Mouse (Mus musculus) kidney, postnatal 10 days (tissue): ENCODE measurements at regions not wholly inside any gene's neighbourhood (a gene's known extent, or its start where the extent isn't known, plus 50 kb on each side); places are given as distances from the start of the nearest gene placed in this dataset.

Experiments
- DNase-seq: peaks from one replicate; pipeline ENCODE4 v3.0.0; 2021; ENCODE audit warnings: mixed read lengths

DNA sequence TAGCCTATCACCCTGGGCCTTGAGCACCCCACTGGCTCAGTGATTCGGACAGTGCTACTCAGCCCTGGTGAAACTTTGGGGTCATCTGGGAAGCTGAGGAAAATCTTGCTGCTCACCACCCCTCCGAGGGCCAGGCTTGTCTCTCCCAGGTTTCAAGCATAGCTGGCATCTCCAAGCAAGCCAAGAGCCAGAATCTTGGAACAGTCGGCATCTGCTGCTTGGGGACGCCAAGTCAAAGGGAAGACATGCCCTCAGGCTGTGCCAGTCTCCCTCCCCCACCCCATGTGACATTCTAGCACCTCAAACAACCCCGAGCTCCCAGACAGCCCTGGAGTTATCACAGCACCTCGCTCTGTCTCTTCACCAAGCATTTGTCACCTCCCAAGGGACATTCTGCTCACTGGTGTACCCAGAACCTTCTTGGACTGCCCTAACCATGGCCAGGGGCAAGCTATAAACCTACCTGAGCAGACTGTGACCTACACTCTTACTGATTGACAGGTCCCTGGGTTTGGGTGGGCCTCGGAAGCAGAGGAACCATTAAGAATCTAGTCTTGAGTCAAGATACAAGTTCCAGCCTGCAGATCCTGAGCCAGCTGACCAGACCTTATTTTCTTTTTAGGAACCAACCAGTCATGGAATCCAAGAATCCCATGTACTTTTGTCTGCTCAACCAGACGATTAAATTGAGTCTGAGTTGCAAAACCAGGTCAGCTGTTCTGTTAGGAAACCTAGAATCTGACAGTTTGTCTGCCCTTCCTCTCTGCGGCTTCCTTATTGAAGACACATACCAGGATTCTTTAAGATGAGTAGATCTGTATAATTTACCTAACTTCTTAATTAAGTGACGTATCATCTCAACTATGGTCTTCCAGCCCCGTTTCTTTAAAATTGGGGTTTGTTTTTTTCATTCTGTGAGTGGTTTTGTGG lies 83.0 kb upstream of the Otos start:
- no peak for DNase-seq

DNA sequence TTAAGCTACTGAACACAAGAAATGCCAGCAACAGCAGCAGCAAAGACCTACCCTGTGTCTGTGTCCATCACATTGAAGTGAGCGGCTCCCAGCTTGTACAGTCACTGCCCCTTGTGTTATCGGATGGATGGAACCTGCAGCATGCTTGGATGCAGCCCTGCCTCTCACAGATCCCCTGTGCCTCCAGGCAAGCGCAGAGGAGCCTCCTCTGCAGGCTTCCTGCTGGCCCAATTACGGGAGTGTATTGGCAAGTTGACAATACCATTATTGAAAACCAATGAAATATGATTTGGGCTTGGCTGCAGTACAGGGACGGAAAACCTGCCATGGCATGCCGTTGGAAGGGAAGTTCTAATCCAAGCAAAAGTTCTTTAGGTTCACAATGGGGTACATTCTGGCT lies 81.9 kb upstream of the Otos start:
- no peak for DNase-seq

DNA sequence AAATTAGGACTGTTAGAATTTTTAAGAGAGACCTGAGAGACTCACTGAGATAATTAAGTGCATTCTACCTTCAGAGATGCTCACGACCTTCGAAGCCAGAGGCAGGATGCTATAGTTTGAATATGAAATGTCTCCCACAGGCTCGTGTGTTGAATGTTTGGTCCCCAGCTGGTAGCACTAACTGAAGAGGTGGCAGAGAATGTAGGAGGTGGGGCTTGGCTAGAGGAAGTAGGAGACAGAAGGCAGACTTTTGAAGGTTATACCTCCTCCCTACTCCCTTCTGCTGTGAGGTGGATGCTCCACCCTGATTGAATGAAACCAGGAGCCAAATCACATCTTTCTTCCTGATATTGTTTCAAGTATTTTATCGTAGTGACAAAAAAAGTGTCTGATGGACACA lies 79.3 kb upstream of the Otos start:
- no peak for DNase-seq

DNA sequence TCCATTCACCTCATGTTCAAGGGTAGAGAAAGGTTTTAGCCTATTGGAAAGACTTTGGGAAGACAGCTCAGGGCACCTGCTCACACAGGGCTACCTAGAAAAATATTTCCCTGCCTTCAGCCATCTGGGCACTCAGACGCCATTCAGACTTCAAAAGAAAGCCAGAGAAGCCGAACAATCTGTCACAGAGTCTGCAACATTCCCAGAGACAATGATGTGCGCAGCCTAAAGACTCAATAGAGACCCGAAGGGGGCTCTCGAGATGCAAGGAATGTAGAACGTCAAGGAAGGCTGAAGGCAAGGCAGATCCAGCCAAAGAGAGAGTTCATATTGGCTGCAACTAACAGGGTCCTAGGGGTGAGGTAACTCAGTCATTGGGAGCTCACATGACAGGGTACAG lies 78.7 kb upstream of the Otos start:
- DNase-seq = no peak

DNA sequence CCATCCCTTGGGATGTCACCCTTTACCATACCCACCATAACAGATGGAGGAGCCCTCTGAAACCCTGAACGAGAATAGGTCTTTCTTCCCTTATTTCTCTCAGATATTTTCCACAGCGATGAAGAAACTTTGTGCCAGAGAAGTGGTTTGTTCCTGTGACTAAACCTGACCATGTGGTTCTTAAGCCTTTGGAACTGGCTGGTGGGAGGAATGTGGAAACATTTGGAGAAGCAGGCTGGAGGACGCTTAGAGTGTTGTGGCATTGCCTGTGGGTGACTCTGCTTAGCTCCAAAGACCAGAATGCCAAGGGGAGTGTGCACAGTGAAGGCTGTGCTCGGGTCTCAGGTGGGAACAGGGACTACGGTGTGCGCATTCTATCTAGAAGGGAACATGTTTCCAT lies 77.7 kb upstream of the Otos start:
- no peak for DNase-seq

DNA sequence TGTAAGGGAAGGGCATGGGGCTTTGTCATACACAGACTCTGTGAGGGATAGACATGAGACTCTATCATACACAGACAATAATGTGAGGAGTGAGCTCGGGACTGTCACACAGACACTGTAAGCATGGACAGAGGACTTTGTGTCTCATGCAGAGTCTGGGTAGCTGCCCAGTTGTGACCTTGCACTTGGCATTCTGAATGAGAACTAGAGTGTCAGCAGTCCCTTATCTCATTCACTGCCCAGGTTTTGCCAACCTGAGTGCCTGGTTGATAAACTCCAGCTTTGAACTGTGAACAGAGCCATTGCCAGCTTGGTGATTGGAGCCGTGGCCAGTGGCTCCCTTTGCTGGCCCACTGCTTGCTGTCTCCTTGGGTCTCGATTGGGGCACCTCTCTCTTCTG lies 75.5 kb upstream of the Otos start:
- no peak for DNase-seq

DNA sequence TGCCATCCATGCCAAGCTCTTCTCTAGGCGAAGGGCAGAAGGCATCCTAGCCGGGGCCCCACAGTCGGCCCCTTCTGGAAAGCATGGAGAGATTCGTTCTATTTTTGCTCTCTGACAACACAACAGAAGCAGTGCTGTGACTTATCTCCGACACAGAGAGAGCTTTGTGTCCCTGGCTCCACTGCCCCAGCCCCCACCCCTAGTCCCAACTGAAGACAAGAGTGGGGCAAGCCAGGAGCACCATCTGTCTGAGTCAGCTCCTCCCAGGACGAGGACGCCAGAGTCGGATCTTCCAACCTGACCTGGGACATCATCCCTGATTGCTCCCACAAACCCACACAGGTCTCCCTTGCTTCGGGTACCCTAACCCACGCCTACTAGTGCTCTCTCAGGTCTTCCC lies 71.9 kb upstream of the Otos start:
- no peak for DNase-seq

DNA sequence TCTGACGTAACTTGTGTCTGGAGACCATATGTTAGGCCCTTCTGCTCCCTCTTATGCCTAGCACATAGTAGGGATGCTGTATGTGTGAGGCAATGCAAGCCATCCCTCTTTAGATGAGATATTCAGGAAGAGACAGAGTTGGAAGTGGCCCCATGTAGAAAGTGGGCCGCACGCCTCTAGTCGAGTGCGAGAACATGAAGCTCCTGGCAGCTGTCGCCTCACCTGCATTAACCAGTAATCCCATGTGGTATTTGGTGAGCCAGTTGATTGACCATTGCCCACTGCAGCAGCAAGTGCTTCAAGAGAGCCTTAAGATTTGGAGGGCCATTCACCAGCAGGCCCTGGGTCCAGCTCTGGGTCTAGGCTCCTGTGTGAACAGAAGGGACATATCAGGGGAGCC lies 71.2 kb upstream of the Otos start:
- DNase-seq = no peak

DNA sequence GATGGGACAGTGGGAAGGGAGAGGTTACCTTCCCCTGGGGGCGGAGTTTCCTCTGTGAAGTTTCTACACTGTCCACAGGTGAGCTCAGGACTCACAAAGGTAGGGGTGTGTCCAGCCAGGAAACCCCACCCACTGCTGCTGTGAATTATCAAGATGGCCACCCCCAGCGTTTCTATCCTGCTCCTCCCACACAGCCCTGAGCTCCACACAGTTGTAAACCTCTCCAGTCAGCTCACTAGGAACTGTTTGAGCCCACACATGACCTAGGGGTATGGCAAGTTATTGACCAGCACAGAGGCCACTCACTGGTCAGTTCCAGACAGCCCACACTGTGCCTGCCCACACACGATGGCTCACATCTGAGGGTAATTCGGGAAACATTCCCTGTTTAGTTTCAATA lies 69.5 kb upstream of the Otos start:
- DNase-seq = no peak

DNA sequence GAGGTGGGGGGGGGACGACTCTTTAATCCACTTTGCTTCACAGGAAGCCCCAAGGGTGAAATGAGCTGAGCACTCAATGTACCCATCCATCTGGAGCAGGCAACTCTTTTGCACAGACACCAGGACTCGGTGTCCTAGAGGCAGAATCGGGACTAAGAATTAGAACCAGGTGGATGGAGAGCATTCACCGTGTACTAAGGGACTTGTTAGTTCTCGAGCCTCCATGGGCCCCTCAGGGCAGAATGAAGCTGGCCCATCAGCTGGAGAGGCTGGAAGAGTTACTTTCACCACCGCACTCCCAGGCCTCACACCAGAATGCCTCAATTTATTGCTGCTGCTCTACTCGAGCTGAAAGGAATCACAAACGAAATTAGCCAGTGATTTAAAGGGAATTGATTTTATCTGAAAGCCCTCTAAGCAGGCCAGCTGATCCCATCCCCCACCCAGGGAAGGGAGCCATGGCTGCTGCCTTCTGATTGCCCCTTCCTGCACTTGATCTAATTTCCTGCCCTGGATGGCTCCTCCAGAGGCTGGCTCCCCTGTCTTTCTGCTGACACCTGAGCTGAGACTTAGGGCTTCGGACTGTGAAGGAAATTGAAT lies 66.2 kb upstream of the Otos start:
- DNase-seq = no peak

DNA sequence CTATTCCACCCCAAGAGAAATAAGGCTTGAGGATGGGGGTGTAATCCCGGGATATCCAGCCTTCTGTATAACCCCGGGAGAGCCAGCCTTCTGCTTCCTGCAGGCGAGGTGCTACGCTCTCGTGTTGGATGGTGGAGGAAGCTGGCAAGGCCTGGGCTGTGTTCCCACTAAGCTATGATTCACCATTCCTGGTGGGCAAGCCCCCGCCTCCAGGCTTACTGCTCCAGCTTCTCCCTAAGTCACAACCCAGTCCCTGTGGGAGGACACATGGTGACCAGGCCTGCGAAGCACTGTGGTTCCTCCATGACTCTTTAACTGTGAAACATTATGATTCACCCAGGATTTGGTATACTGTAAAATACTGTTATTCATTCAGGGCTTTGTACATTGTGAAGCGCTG lies 63.7 kb upstream of the Otos start:
- DNase-seq = no peak

DNA sequence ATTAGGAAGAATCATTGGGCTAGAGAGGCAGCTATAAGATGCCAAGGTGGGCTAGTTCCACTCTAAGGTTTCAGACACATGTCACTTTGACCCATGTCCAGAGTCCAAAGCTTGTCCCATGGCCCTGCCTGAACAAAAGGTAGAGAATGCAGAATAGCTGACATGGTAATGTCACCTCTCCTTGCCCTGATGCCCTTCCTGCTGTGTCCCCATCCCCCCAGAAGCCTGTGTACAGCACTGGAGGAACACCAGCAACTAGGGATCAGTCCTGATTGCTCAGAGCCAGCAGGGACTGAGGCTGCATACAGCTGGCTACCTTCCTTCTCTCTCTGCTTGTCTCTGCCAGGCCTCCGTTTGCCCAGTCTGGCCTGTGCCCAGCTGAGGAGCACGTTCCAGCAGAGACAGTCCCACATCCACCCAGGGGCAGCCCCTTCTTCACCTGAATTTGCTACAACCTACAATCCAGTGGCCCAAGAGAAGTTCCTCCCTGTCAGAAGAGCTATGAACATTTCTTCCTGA lies 61.7 kb upstream of the Otos start:
- no peak for DNase-seq

DNA sequence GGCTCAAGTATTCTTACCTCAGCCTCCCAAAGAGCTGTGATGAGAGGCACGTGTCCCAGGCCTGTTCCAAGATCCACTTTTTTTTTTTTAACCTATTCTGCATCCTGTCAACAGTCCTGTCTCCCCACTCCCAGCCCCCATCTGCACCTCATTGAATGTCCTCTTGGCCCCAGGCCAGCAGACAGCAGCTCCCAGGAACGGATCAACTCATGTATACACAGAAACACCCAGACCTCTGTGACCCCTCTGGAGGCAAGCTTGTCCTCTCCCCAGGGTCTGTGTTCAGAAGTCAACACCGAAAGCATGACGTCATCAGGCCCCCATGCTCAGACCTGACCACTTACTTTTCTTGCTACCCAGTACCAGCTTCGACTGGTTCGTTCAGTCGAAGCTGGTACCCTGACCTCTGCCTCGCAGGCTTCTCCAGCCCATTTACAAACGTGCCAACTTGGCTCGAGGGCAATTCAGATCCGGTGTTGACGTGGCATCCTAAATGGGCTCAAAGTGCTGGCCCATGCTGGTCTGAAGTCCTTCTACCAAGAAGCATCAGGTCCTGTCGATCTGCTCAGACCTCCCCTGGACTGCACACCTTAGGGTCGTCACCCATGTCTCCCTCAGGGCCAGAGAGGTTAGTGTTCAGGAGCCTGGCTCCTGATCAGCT lies 60.7 kb upstream of the Otos start:
- no peak for DNase-seq

DNA sequence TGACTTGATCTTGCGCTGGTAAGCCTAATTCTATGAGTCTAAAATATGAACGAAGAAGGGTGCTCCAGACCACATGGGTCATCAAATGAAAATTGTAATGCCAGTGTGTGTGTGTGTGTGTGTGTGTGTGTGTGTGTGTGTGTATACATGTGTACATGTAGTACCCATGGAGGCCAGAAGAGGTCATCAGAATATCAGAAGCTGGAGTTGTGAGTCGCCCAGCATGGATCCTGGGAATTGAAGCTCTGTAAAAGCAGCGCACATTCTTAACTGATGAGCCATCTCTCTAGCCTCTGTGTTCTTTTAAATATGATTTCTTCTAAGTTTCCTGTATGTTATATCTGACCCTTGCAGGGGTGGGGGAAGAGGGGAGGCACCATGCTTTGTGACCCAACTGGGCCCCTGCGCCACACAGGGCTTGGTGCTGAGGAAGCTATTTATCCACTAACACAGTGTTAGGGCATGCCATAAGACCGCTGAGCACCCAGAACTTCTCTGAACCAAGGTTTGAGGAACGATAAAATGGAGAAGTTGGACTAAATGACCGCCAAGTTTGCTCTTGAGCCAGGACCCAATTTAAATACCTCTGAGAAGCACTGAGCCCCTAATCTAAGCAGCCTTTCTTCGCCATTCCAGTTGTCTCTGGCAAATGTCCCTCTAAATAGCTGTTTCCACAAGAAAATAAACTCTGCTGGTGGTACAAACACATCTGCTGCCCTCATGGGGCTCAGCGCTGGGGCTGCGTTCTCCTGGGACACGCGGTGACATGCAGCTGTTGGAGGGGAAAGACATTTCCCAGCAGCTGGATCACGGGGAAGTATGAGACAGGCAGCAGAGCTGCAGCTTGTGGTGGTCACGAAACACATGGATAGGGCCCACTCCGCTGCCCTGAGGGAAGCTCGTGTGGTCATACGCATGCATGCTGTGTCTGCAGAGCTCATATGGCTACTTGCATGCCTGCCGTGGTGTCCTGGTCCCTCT lies 59.6 kb upstream of the Otos start:
- DNase-seq = no peak

DNA sequence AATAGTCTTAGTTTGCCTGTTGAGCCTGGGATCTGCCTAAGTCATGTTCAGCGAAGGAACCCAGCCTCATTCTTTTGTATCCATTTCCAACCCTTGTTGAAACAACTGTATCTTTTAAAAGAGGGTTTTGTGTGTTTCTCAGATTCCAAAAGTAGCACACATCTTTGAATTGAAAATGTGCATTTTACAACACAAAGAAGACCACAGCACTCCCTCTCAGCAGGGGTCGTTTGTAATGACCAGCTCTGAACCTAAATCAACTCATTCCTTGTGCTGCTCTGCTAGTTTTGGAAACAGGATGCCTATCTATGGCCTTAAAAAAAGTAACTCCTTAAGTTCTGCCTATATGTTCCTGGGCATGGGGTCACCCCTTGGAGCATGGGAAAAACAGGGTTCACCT lies 58.8 kb upstream of the Otos start:
- no peak for DNase-seq

DNA sequence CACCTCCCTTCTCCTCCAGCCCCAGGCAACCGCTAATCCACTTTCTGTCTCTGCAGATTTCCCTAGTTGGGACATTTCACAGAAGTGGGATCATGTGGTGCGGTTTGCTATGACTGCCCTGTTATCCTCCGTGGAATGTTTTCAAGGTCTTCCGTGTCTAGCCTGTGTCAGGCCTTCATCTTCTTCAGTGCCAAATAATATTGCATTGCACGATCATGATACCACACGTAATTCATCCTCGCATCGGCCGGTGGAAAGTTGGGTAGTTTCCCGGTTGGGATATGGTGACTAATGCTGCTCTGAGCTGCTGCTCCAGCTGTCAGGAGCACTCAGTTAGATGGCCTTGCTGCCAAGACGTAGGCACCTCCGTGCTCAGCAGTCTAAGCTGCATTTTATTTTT lies 55.3 kb upstream of the Otos start:
- DNase-seq = no peak

DNA sequence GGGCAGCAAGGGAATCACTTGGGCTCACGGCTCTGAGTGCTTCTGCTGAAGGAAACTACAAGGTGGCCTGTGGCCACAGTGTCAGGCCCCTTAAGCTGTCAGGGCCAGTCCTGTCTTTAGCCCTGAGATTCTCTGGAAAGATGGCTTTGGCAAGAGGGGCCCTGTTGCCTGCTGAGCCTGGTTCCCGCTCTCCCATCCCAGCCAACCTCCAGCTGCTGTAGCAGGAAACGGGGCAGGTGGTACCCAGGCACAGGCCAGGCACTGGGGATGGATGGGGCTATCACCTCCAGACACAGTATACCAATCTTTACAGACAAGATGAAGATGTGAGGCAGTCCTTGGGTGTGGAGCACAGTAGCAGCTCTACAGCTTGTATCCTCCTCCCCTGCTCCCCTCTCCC lies 54.6 kb upstream of the Otos start:
- no peak for DNase-seq

DNA sequence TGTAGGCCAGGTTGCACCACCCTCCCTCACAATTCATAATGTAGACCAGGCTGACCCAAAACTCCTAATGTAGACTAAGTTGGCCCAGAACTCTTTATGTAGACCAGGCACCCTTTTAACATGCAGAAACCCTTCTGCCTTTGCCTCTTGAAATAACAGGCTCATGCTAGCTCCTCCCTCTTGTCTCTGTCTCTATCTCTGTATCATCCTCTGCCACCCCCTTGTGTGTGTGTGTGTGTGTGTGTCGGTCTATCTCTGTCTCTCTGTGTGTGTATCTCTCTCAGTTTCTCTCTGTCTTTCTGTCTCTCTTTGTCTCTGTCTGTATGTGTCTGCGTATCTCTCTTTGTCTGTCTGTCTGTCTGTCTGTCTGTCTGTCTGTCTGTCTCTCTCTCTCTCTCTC lies 51.5 kb upstream of the Otos start:
- no peak for DNase-seq

DNA sequence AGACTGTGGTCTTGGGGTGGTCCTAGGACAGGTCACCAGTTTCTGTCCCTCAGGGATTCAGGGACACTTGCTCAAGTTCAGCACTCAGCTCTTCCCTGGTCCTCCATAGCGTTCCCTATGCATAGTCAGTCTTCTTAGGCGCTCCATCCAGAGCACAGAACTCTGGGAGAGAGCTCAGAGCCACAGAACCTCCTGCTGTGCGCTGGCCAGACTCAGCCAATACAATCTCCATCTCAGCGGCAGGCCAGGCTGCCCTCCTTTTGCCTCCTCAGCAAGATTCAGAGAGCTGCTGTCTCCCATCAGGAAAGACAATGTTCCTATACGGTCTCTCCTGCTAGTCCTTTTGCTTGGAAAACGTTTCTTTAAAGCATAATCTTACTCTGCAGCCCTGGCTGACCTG lies 51.1 kb upstream of the Otos start:
- DNase-seq = no peak

DNA sequence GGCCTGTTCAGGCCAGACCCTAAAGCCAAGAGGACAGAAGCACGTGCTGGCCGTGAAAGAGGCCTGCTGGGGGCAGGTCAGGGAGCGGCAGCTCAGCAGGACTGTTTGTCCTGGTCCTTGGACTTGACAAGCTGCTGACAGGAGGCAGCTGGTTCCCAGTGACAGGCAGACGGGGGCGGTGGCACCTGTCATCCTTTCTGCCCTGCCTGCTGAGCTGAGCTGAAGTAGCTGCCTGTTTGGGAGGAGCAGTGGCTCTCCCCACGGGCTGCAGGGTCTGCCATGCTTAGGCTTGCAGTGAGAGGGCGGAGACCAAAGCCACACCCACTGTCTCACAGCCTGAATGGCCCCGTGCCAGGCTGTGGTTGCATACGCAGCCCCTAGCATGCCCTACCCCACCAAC lies 50.4 kb upstream of the Otos start:
- DNase-seq = peak; percentile 39

DNA sequence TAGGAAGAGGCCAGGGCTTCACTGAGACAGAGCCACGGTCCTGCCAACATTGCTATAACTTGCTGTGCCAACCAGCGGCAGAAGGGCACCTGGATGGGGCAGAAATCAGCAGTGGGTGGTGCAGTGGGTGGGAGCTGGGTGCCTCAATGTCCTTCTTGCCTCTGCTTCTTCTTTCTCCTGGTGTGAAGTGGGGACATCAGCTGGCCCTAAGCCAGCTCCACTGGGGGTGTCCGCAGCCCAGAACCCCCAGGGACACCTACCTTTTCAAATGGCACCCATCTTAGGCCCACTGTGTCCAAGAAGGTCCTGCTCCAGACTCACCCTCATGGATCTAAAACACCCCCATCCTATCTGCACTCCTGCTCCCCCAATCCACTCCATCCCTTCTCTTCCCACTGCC lies 49.9 kb upstream of the Otos start:
- DNase-seq = no peak
